Comparison of ENCODE assay signal across 8 mouse cellular contexts in the genomic region with DNA sequence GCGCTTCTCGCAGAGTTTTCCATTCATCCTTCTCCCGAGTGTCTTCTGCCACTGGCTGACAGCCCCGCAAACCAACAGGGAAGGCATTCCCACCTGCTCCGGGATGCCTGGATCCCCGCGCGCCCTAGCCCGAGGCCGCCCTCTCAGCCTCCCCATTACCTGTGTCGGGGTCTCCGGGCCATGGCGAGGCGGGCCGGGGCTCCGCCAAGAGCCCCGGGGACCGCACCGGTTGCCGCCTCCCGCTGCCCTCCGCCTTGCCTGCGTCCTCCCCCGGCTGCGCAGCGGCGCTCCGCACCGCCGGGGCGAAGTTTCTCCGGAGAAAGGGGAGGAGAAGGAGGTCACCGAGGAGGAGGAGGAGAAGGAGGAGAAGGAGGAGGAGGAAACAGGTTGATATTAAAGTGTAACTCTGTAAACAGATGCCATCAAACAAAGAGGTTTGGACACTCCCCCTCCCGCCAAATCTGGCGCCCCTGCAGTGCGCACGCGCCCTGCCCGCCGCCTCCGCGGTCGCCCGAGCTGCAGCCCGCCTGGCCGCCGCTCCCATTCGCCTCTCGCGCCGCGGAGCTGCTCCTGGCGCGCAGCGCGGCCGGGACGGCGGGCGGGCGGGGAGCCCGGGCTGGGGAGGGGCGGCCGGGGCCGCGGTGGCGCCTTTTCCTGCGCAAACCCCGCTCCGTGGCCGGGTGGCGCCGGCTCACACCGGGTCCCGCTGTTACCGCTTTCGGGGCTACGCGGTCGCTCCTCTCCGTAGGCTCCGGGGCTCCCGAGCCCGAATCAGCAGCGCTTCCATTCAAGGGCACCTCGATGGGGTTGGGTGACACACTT. TPM values are rescaled to one million over a fixed set of nuclear protein-coding genes. Genes with fewer than 3 reads are reported as not detected.
DNase-seq lines count a peak whose midpoint lies in the region; ATAC-seq lines count a peak whose summit lies in the region.

A gene (minus strand): TSS at position 448 of the 822 bp plus-strand sequence.

- peak; percentile 81 for ATAC-seq in liver, embryonic 13.5 days (ENCODE audit: low read depth)
- ATAC-seq in stomach, embryonic 16.5 days (ENCODE audit: insufficient read depth, low FRiP score), result peak; percentile 75

- H3K36me3 ChIP-seq in liver, embryonic 13.5 days, result no peaks in the 10 kb centered on the region
- no peaks in the 10 kb centered on the region for H3K36me3 ChIP-seq in stomach, embryonic 16.5 days (ENCODE audit: control insufficient read depth, insufficient read depth, low read length)

- peak within 1 kb of the TSS; percentile 81 for H3K4me3 ChIP-seq in liver, embryonic 13.5 days (replicated peaks)
- peak within 1 kb of the TSS; percentile 72 for H3K4me3 ChIP-seq in stomach, embryonic 16.5 days (replicated peaks; ENCODE audit: low read length)

- H3K4me2 ChIP-seq in liver, embryonic 13.5 days, result peak within 1 kb of the TSS; percentile 100
- H3K4me2 ChIP-seq in stomach, embryonic 16.5 days (ENCODE audit: low read depth, low read length), result peak within 1 kb of the TSS; percentile 100

- peak within 1 kb of the TSS; percentile 85 for H3K9ac ChIP-seq in liver, embryonic 13.5 days
- H3K9ac ChIP-seq in stomach, embryonic 16.5 days (ENCODE audit: low read length), result peak within 1 kb of the TSS; percentile 85

- H3K4me1 ChIP-seq in liver, embryonic 13.5 days (replicated peaks), result peaks cover 48% of the 10 kb centered on the region
- peaks cover 11% of the 10 kb centered on the region; the same call in 1 of the 2 replicates for H3K4me1 ChIP-seq in stomach, embryonic 16.5 days (ENCODE audit: control insufficient read depth, insufficient read depth, low read length)

- under 1% methylated on average over 86 of the region's 86 CpGs for WGBS in liver, embryonic 13.5 days (ENCODE audit: insufficient replicate concordance)
- under 1% methylated on average over 86 of the region's 86 CpGs for WGBS in stomach, embryonic 16.5 days

- peak within 1 kb of the TSS; percentile 87 for H3K27ac ChIP-seq in liver, embryonic 13.5 days
- H3K27ac ChIP-seq in stomach, embryonic 16.5 days (ENCODE audit: low read length), result no peak within 1 kb of the TSS; the same call in 1 of the 2 replicates

- no peaks in the 10 kb centered on the region for H3K9me3 ChIP-seq in liver, embryonic 13.5 days (replicated peaks)
- H3K9me3 ChIP-seq in stomach, embryonic 16.5 days (replicated peaks; ENCODE audit: control insufficient read depth, low read length), result no peaks in the 10 kb centered on the region

- H3K27me3 ChIP-seq in liver, embryonic 13.5 days, result 0 out of 2 replicates have a peak, but pooled peaks cover 2% of the 10 kb centered on the region
- H3K27me3 ChIP-seq in stomach, embryonic 16.5 days (ENCODE audit: control insufficient read depth, insufficient read depth, low read length), result peaks cover 2% of the 10 kb centered on the region

- peak; percentile 54 for DNase-seq in right cerebral cortex, adult 18-20 months
- no peak for DNase-seq in right cerebral cortex, postnatal 36 days (ENCODE audit: low spot score in 2 of 2)
- DNase-seq in cerebellum, postnatal 36 days, result peak; percentile 50 to 56
- DNase-seq in gastrocnemius, postnatal 4 days (ENCODE audit: low spot score in 2 of 2), result peak; percentile 36 to 64
- DNase-seq in kidney, adult 18-20 months, result peak; percentile 73
- DNase-seq in liver, embryonic 13.5 days, result peak; percentile 74
- peak; percentile 64 for DNase-seq in natural killer cell, adult 2 months (ENCODE audit: low spot score in 2 of 2)

RNA-seq across cellular contexts. Expression of the gene that starts here (rescaled TPM):
- 1 to 10 TPM; 2.5 to 3.0 TPM for total RNA-seq in gastrocnemius, postnatal 4 days (2021)
- 15.0 and 20.3 TPM in 2 replicates for polyA plus RNA-seq in liver, embryonic 13.5 days (2015; fragmentation: Nextera tagmentation; extraction: Ambion mirVana)
- 3.7 and 4.2 TPM in 2 replicates for polyA plus RNA-seq in stomach, embryonic 16.5 days (2015; fragmentation: Nextera tagmentation; extraction: Ambion mirVana)

Comparison
In these comparisons a context has a peak if more than half of its experiments do, and no peak if none do; other contexts are left out.
1. DNase-seq: peak in right cerebral cortex, adult 18-20 months (single experiment), cerebellum, postnatal 36 days (2 of 2), gastrocnemius, postnatal 4 days (2 of 2), kidney, adult 18-20 months (single experiment), liver, embryonic 13.5 days (single experiment) and natural killer cell, adult 2 months (2 of 2); none in right cerebral cortex, postnatal 36 days (0 of 2).